Mouse (Mus musculus) 3T3-L1 (cell line): Measurements from ENCODE around the gene Satb2.

ENCODE experiments used
- DNase-seq: peaks from one replicate; pipeline ENCODE4 v3.0.0-alpha.2; 2015; ENCODE audit warnings: low read depth, low spot score

The Satb2 gene

GRCm38 (mm10) chr1:56973593-56973950, 4.9 kb downstream of the Satb2 start:
- no peak for DNase-seq

- DNase-seq = peak; percentile 96
Observed at GRCm38 (mm10) chr1:56972950-56973592, 5.4 kb downstream of the Satb2 start.

GRCm38 (mm10) chr1:56972251-56972949, 6.0 kb downstream of the Satb2 start:
- DNase-seq = peak; percentile 81

GRCm38 (mm10) chr1:56971942-56972250, 6.6 kb downstream of the Satb2 start:
- DNase-seq = no peak

GRCm38 (mm10) chr1:56971441-56971861, 7.0 kb downstream of the Satb2 start:
- peak; percentile 73 for DNase-seq

GRCm38 (mm10) chr1:56970740-56971141, 7.7 kb downstream of the Satb2 start:
- no peak for DNase-seq

GRCm38 (mm10) chr1:56969364-56970360, 8.8 kb downstream of the Satb2 start:
- no peak for DNase-seq

- DNase-seq = peak; percentile 34
Observed at GRCm38 (mm10) chr1:56965879-56966579, 12.4 kb downstream of the Satb2 start.

GRCm38 (mm10) chr1:56964493-56964892, 14.0 kb downstream of the Satb2 start:
- DNase-seq = no peak

GRCm38 (mm10) chr1:56963291-56963690, 15.2 kb downstream of the Satb2 start:
- DNase-seq = no peak

- no peak for DNase-seq
Observed at GRCm38 (mm10) chr1:56958996-56959395, 19.5 kb downstream of the Satb2 start.

GRCm38 (mm10) chr1:56957942-56958341, 20.5 kb downstream of the Satb2 start:
- DNase-seq = no peak

GRCm38 (mm10) chr1:56956811-56957210, 21.6 kb downstream of the Satb2 start:
- no peak for DNase-seq

GRCm38 (mm10) chr1:56955739-56956085, 22.7 kb downstream of the Satb2 start:
- DNase-seq = no peak

- DNase-seq = no peak
Observed at GRCm38 (mm10) chr1:56955055-56955738, 23.3 kb downstream of the Satb2 start.

- no peak for DNase-seq
Observed at GRCm38 (mm10) chr1:56953538-56953937, 24.9 kb downstream of the Satb2 start.

- DNase-seq = no peak
Observed at GRCm38 (mm10) chr1:56951980-56952379, 26.5 kb downstream of the Satb2 start.

GRCm38 (mm10) chr1:56951525-56951924, 26.9 kb downstream of the Satb2 start:
- no peak for DNase-seq

- no peak for DNase-seq
Observed at GRCm38 (mm10) chr1:56939432-56939831, 39.0 kb downstream of the Satb2 start.

- no peak for DNase-seq
Observed at GRCm38 (mm10) chr1:56938432-56938831, 40.0 kb downstream of the Satb2 start.

- DNase-seq = no peak
Observed at GRCm38 (mm10) chr1:56936554-56936953, 41.9 kb downstream of the Satb2 start.
